Mouse (Mus musculus): Measurements from ENCODE around the gene Gm10251.
"Not testable (repeated sequence)": the region's sequence is repeated elsewhere in the genome, so short reads cannot be mapped to it uniquely, and the experiment has no call there.

The Gm10251 gene

DNA sequence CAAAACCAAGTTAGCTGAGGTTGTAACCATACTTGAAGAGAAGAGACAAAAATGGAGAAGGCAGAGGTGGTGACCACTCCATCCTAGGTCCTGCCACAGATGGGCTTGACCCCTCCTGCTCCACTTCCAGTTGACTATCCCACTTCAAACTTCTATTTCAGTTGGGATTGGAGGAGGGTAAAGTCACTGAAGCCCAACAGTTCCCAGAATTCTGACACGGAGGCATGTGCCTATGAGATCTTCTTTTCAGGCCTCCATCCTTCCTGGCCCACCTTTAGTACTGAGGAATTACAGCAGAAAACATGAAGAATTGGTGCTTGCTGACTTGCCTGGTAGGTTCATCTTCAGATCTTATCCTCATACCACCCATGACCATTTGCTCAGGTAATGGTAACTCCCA lies at the start of gene Gm10251:
Gm10251 (minus strand) TSS at position 101 of the 400 bp plus-strand sequence.
- DNase-seq (ENCODE audit: low spot score in 2 of 2), result not testable (repeated sequence)

DNA sequence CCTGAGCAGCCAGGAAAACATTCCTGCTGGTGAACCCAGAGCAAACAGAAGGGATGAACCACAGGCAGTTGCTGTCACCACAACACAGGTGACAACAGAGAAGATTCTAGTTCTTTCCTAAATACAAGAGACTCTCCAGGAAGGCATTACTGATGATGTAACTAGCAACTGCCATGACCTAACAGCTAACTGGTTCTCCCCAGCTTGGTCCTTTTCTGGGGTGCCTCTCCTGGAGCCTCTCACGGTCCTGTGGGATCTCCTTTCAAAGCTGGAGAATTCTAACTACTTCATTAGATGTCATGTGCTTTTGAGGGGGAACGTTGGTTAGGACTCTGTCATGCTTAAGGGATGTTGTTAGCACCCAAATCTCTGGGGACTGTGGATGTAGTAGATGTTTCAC lies 36.2 kb upstream of the Gm10251 start, which contains the start of gene Gm8050:
Gm8050 (minus strand) TSS at position 101 of the 400 bp plus-strand sequence.
- not testable (repeated sequence) for DNase-seq (ENCODE audit: low spot score in 2 of 2)

DNA sequence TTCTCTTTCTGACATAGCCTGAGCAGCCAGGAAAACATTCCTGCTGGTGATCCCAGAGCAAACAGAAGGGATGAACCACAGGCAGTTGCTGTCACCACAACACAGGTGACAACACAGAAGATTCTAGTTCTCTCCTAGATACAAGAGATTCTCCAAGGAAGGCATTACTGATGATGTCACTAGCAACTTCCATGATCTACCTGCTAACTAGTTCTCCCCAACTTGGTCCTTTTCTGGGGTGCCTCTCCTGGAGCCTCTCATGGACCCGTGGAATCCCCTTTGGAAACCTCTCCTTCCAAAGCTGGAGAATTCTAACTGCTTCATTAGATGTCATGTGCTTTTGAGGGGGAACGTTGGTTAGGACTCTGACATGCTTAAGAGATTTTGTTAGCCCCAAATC lies 61.7 kb downstream of the Gm10251 start, which contains the start of gene Gm3460:
Gm3460 (minus strand) TSS at position 101 of the 400 bp plus-strand sequence.
- not testable (repeated sequence) for DNase-seq (ENCODE audit: low spot score in 2 of 2)

GRCm38 (mm10) chr14:6606436-6606835 lies 77.5 kb downstream of the Gm10251 start:
- DNase-seq (ENCODE audit: low spot score in 2 of 2), result peak; percentile 2 to 6

DNA sequence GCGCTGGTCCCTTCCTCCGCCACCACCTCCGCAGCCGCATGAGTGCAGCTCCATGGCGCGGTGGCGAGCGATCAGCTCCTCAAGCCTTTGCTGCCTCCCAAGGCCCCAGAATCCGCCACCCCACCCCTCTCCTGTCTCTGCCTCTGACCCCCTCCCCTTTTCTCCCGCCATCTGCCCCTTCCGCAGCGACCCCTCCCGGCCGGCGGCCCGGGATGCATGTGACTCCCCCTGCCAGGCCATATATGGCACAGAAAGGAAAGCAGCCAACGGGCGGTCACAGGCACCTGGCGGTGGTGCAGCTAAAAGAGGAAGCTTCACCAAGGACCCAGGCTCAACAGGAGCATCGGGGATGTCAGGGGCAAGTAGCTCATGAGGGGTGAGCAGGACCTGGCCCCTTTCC lies 79.0 kb downstream of the Gm10251 start:
- DNase-seq (ENCODE audit: low spot score in 2 of 2), result peak; percentile 2 to 9

DNA sequence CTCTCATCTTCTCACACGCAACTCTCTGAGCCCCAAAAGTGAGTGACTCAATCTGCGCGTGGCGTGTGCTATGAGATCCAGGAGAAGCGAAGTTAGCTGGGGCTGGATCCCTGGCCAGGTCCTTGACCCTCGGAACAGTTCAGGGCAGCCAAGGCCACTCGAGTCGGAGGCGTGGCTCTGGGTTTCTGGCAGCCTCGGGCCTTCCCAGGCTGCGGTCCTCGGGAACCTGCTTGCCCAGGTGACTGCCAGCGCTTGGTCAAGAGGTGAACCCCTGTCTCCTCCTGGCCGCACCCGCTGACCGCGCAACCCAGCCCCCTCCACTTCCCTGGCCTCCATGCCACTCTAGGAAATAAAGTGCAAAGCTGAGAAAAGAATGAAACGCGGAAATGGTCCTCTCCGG lies 79.4 kb downstream of the Gm10251 start:
- DNase-seq (ENCODE audit: low spot score in 2 of 2), result peak; percentile 0 to 1

DNA sequence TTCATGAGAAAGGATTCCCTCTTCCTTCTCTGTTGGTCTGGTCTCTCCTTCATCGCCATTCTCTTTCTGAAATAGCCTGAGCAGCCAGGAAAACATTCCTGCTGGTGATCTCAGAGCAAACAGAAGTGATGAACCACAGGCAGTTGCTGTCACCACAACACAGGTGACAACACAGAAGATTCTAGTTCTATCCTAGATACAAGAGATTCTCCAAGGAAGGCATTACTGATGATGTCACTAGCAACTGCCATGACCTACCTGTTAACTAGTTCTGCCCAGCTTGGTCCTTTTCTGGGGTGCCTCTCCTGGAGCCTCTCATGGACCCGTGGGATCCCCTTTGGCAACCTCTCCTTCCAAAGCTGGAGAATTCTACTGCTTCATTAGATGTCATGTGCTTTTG lies 93.5 kb downstream of the Gm10251 start, which contains the start of gene Gm3629:
Gm3629 (minus strand) TSS at position 101 of the 400 bp plus-strand sequence.
- DNase-seq (ENCODE audit: low spot score in 2 of 2), result not testable (repeated sequence)

All from right cerebral cortex, adult 2 months (tissue).